Mouse (Mus musculus) E14TG2a.4 (cell line): ENCODE data around the gene Zc3h12b.

Experiments used
- CTCF ChIP-seq: conservative IDR thresholded peaks from 2 replicates; pipeline ENCODE4 v1.5.1; 2014; ENCODE audit warnings: low read length
- NANOG ChIP-seq: IDR thresholded peaks from 2 replicates; pipeline ENCODE4 v1.6.1; 2014; ENCODE audit warnings: borderline replicate concordance, low read length, mixed read lengths

DNA sequence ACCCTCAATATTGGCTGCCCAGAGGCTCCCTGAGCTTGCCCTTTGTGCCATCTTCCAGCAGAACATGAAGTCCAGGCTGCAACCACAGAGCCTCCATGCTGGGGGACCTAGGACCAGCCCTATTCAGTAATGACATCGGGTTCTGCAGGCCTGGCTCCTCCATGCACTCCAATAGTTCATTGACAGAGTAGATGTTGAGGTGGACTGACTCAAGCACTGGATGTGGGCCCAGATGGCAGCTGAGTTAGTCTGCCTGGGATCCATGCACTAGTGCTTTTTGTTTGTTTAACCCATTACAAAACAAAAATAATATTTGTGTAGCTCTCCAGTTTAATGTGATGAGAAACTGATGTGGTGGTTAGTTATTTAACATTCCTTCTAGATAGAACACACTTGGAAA lies 90.3 kb downstream of the Zc3h12b start:
- TF ChIP-seq NANOG (no peak), CTCF (no peak)
